Mouse (Mus musculus): ENCODE results near the gene Usp10. TPM values are rescaled to one million over a fixed set of nuclear protein-coding genes. Genes with fewer than 3 reads are reported as not detected.
A peak's percentile ranks its signal among the peaks of the same experiment; 100 is the strongest.

The Usp10 gene
- total RNA-seq, 1 experiment from 2014 or later, result 27.1 TPM

GRCm38 (mm10) chr8:119912643-119913042, 2.5 kb downstream of the Usp10 start:
- ATAC-seq (replicated peaks; ENCODE audit: insufficient number of reproducible peaks, low FRiP score, low TSS enrichment, poor library complexity, severe bottlenecking), result no peak

DNA sequence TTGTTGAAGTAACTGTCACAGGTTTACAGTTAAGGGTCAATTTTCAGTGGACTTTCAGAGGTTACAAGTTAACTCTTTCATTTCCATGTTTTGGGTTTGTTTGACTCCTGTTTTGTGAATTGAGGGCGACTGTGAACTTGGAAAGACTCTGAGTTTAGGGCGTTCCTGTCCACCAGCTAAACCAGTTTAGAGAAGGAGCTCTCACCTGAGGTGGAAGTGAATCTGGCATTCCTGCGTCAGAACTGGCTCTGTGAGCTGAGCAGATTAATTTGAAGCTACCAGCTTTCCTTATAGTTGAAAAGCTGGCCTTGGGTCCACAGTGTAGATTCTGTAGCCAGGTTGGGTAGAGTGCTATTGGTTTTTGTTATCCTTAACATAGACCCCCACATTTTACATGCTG, 3.0 kb downstream of the Usp10 start:
- no peak for ATAC-seq (replicated peaks; ENCODE audit: insufficient number of reproducible peaks, low FRiP score, low TSS enrichment, poor library complexity, severe bottlenecking)

GRCm38 (mm10) chr8:119914161-119914560, 4.0 kb downstream of the Usp10 start:
- no peak for ATAC-seq (replicated peaks; ENCODE audit: insufficient number of reproducible peaks, low FRiP score, low TSS enrichment, poor library complexity, severe bottlenecking)

- no peak for ATAC-seq (replicated peaks; ENCODE audit: insufficient number of reproducible peaks, low FRiP score, low TSS enrichment, poor library complexity, severe bottlenecking)
Observed at GRCm38 (mm10) chr8:119915298-119915697, 5.1 kb downstream of the Usp10 start.

- ATAC-seq (replicated peaks; ENCODE audit: insufficient number of reproducible peaks, low FRiP score, low TSS enrichment, poor library complexity, severe bottlenecking), result no peak
Observed at GRCm38 (mm10) chr8:119916237-119916892, 6.2 kb downstream of the Usp10 start.

GRCm38 (mm10) chr8:119917415-119917814, 7.3 kb downstream of the Usp10 start:
- no peak for ATAC-seq (replicated peaks; ENCODE audit: insufficient number of reproducible peaks, low FRiP score, low TSS enrichment, poor library complexity, severe bottlenecking)

- ATAC-seq (replicated peaks; ENCODE audit: insufficient number of reproducible peaks, low FRiP score, low TSS enrichment, poor library complexity, severe bottlenecking), result no peak
Observed at GRCm38 (mm10) chr8:119918155-119918567, 8.0 kb downstream of the Usp10 start.

DNA sequence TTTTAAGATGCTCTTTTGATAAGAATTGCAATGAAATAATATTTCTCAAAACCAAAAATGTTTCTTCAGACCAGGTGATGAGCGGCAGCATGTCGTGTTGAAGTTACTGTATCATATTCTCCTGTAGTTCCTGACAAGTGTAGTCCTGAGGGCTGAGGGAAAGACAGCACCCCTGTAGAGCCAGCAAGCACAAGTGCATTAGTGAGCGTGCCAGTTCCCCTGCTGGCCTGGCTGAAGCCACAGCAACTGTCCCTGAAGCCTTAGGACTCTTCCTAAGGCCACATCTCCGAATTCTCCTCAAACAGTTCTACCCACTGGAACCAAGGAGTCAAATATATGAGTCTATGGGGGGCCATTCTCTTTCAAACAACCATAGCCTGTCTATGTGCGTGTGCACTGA, 13.1 kb downstream of the Usp10 start:
- ATAC-seq (replicated peaks; ENCODE audit: insufficient number of reproducible peaks, low FRiP score, low TSS enrichment, poor library complexity, severe bottlenecking), result no peak

DNA sequence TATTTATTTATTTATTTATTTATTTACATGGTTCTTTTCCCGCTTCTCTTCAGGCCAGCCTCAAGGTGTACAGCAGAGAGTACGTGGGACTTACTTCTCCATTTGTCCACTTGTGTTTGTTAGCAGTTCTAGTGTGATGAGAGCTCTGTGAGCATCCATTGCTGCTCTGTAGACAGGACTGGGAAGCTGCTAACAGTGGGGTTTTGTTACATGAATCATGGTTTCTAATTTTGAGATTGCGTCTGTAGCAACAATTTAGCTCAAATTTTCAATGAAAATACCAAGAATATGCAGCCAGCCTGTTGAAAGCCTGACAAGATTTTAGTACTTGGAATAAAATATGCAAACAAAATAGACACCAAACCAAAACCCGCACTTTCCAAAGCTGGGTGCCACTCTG, 15.3 kb downstream of the Usp10 start:
- ATAC-seq (replicated peaks; ENCODE audit: insufficient number of reproducible peaks, low FRiP score, low TSS enrichment, poor library complexity, severe bottlenecking), result no peak

GRCm38 (mm10) chr8:119926474-119926873, 16.3 kb downstream of the Usp10 start:
- peak; percentile 52; the same call in 1 of the 2 replicates for ATAC-seq (replicated peaks; ENCODE audit: insufficient number of reproducible peaks, low FRiP score, low TSS enrichment, poor library complexity, severe bottlenecking)

GRCm38 (mm10) chr8:119927422-119928092, 17.4 kb downstream of the Usp10 start:
- ATAC-seq (replicated peaks; ENCODE audit: insufficient number of reproducible peaks, low FRiP score, low TSS enrichment, poor library complexity, severe bottlenecking), result no peak

GRCm38 (mm10) chr8:119931317-119931716, 21.2 kb downstream of the Usp10 start:
- no peak for ATAC-seq (replicated peaks; ENCODE audit: insufficient number of reproducible peaks, low FRiP score, low TSS enrichment, poor library complexity, severe bottlenecking)

DNA sequence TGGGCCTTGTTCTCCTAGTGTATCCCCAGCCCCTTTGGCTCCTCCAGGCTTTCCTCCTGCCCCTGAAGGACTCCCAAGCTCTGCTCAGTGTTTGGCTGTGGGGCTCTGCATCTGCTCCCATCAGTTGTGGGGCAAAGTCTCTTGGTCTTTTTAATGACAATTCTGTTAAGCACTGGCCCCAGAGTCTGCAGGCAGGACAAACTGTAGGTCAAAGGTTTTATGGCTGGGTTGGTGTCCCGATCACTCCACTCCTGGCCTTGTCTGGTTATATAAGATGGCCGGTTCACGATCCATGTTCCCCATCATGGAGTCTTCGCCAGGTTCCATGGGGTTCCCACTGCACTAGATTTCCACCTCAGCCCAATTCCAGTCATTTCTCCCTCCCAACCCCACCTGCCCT, 23.5 kb downstream of the Usp10 start:
- no peak for ATAC-seq (replicated peaks; ENCODE audit: insufficient number of reproducible peaks, low FRiP score, low TSS enrichment, poor library complexity, severe bottlenecking)

- ATAC-seq (replicated peaks; ENCODE audit: insufficient number of reproducible peaks, low FRiP score, low TSS enrichment, poor library complexity, severe bottlenecking), result no peak
Observed at GRCm38 (mm10) chr8:119935541-119935940, 25.4 kb downstream of the Usp10 start.

- ATAC-seq (replicated peaks; ENCODE audit: insufficient number of reproducible peaks, low FRiP score, low TSS enrichment, poor library complexity, severe bottlenecking), result no peak
Observed at GRCm38 (mm10) chr8:119938481-119938880, 28.3 kb downstream of the Usp10 start.

GRCm38 (mm10) chr8:119939336-119939735, 29.2 kb downstream of the Usp10 start:
- no peak for ATAC-seq (replicated peaks; ENCODE audit: insufficient number of reproducible peaks, low FRiP score, low TSS enrichment, poor library complexity, severe bottlenecking)

GRCm38 (mm10) chr8:119941471-119941870, 31.3 kb downstream of the Usp10 start:
- ATAC-seq (replicated peaks; ENCODE audit: insufficient number of reproducible peaks, low FRiP score, low TSS enrichment, poor library complexity, severe bottlenecking), result no peak

- ATAC-seq (replicated peaks; ENCODE audit: insufficient number of reproducible peaks, low FRiP score, low TSS enrichment, poor library complexity, severe bottlenecking), result no peak
Observed at GRCm38 (mm10) chr8:119943616-119944015, 33.5 kb downstream of the Usp10 start.

- ATAC-seq (replicated peaks; ENCODE audit: insufficient number of reproducible peaks, low FRiP score, low TSS enrichment, poor library complexity, severe bottlenecking), result peak; percentile 59; the same call in 1 of the 2 replicates
Observed at GRCm38 (mm10) chr8:119944096-119944811, 34.1 kb downstream of the Usp10 start.
